Mouse (Mus musculus) ES-Bruce4 (cell line): Measurements from ENCODE around the gene Bcl2l15.

ENCODE experiments used
- CTCF ChIP-seq: IDR thresholded peaks from one replicate; pipeline ENCODE4 v1.8.1; 2011; ENCODE audit warnings: low read depth, low read length
- POLR2A ChIP-seq: IDR thresholded peaks from one replicate; pipeline ENCODE4 v1.8.1; 2011; ENCODE audit warnings: low read length; ENCODE audit not compliant: insufficient read depth

DNA sequence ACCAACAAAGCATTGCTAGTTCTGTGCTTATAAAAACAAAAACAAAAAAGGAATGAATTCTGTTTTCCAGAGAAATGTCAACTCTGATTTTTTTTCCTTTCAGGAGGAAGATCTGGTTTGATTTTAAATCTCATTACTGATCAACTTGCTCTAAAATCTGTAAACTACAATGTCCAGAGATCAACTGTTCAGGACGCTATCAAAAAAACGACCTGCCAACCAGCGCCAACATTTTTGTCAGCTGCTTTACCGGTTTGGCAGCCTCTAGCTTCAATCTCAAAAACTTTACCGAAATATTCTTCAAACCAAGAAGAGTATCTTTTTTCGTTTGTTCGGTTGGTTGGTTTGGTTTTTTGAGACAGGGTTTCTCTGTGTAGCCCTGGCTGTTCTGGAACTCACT, 43.3 kb upstream of the Bcl2l15 start:
- TF ChIP-seq CTCF (no peak), POLR2A (no peak)
